Mouse (Mus musculus): Measurements from ENCODE around the gene Lmf1. TPM values are rescaled to one million over a fixed set of nuclear protein-coding genes. Genes with fewer than 3 reads are reported as not detected.
A peak's percentile ranks its signal among the peaks of the same experiment; 100 is the strongest.

Lmf1 gene
- total RNA-seq, 2 experiments from 2014 or later, result 22.0 to 25.4 TPM

DNA sequence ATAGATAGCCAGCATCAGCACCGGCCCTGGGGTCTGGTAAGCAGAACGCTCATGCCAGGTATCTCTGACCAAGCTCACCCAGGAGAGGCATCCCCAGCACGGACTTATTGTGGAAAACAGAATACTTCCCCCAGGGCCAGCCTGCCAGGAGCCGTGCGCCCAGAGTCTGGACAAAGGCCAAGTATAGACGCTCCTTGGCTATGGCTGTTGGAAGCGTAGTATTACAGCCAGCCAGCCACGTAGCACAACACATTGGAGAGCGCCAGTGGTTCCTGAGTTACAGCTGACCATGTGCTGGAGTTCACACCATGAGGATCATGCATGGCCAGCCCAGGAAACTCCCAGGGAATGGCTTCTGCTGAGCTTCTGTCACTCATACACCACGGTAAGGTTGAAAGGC, 55.2 kb downstream of the Lmf1 start:
- no peak overlapping the region; the same call in 1 of the 2 replicates for H3K27ac ChIP-seq
- no peak overlapping the region for H3K4me3 ChIP-seq
- intact Hi-C loops (cut with DNase I), result loop anchor here (2.0 kb wide), 1 partner anchor 15 kb away; no protein-coding TSS in a partner anchor
- DNase-seq (ENCODE audit: extremely low spot score in 1 of 2, low spot score in 2 of 2), result no peak
- no peak for TF ChIP-seq CTCF (IDR thresholded peaks at IDR 0.05)

DNA sequence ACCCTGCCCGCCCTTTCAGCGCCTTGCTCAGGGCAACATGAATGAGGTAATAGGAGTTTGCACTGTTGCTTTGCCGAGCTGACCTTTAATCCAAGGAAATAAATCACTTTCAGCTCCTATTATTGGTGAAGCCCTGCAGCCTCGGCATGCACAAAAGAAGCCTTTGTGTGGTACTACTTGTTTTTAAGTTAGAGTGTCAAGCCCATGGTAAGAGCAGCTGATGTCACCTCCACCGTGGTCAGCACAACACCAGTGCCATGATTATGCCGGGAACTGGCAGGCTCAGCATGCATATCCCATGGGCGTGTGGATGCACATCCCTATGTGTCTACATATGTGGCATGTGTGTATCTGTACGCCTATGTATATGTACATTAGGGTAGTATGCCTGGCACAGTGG, 56.5 kb downstream of the Lmf1 start:
- TF ChIP-seq CTCF (IDR thresholded peaks at IDR 0.05), result no peak
- H3K27ac ChIP-seq, result peak overlapping the region; percentile 86
- DNase-seq (ENCODE audit: extremely low spot score in 1 of 2, low spot score in 2 of 2), result no peak
- H3K4me3 ChIP-seq, result no peak overlapping the region
- intact Hi-C loops (cut with DNase I), result loop anchor here (1.0 to 2.0 kb wide), 2 partner anchors 17 to 79 kb away; no protein-coding TSS in a partner anchor

DNA sequence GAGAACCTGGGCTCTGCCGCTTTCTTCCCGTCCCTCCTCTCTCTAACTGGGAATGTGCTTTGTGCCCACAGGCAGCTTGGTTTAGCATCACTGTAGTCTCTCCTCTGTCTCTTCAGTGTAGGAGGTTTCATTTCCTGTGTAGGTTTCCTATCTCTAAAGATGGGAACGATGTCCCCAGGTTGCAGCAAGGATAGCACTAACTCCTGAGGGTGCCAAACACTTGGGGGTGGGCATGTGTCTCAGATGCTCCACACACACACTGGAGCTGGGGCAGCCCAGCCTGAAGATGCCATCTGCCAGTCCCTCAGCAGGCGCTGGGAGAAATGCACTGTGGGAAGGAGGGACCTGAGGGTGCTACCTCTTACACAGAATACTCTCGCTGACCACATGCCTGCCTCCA, 56.9 kb downstream of the Lmf1 start:
- intact Hi-C loops (cut with DNase I), result loop anchor here (1.0 to 2.0 kb wide), 2 partner anchors 17 to 80 kb away; no protein-coding TSS in a partner anchor
- H3K27ac ChIP-seq, result peak overlapping the region; percentile 86
- H3K4me3 ChIP-seq, result no peak overlapping the region
- DNase-seq (ENCODE audit: extremely low spot score in 1 of 2, low spot score in 2 of 2), result peak; percentile 53 to 74
- no peak for TF ChIP-seq CTCF (IDR thresholded peaks at IDR 0.05)

DNA sequence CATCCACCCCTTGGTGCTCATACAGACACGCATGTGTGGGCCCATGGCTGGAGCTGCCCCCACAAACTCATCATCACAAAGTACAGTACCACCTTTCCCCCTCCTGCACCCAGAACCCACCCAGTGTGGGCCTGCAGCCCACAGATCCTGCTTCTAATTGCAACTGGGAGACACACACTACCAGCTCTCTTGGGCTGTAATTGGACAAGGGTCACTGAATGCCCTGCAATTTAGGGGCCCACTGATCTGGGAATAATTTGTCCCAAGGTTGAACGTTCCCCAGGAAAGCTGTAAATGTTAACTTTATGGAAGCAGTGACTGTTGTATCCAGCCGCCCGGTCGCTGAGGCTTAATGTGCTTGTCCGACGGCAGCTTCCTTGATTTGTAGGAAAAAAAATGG, 59.1 kb downstream of the Lmf1 start:
- intact Hi-C loops (cut with DNase I), result no loop called here
- TF ChIP-seq CTCF (IDR thresholded peaks at IDR 0.05), result no peak

DNA sequence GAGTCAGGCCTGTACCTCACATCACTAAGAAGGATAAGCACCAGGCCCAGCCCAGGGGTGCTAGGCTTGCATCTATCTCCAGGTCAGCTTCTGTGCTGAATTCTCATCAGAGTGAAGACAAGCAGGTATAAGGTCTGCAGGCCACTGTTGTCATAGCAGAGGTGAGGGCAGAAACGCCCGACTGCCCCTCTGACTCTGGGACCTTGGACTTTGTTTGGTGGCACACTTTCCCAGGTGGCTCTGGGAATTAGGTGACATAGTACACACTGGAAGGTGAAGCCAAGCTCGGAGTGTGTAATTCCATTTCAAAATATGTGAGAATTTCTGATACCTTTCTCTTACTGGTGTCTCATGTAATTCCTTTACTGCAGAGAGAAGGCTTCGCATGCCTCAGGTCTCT, 59.6 kb downstream of the Lmf1 start:
- intact Hi-C loops (cut with DNase I), result no loop called here
- H3K27ac ChIP-seq, result no peak overlapping the region
- no peak for TF ChIP-seq CTCF (IDR thresholded peaks at IDR 0.05)

More for the DNA sequence above, 59.1 kb downstream of the Lmf1 start:
- H3K27ac ChIP-seq, result no peak overlapping the region
- no peak for DNase-seq (ENCODE audit: extremely low spot score in 1 of 2, low spot score in 2 of 2)
- no peak overlapping the region for H3K4me3 ChIP-seq

DNA sequence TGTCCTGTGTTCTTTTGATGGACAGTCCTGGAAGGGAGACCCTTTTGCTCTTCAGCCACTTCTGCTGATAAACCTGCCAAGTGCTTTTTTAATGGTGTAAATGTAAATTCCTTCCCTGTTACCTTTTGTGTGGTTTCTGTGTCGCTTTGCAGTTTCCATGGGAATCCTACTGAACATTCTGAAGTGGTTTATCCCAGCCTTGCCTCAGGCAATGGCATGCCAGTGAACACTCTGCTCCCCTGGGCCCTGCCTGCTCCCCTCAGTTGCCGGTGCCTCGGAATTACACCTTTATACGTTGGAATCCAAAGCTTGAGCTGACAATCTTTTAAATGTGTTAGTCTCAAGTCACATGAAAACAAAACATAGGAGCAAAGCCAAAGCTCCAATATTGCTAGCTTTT, 62.1 kb downstream of the Lmf1 start:
- intact Hi-C loops (cut with DNase I), result no loop called here
- Histone ChIP-seq H3K27ac (peak overlapping the region; percentile 58; the same call in 1 of the 2 replicates), H3K4me3 (no peak overlapping the region)
- no peak for TF ChIP-seq CTCF (IDR thresholded peaks at IDR 0.05)
- DNase-seq (ENCODE audit: extremely low spot score in 1 of 2, low spot score in 2 of 2), result no peak

More for the DNA sequence above, 59.6 kb downstream of the Lmf1 start:
- no peak for DNase-seq (ENCODE audit: extremely low spot score in 1 of 2, low spot score in 2 of 2)
- H3K4me3 ChIP-seq, result no peak overlapping the region

DNA sequence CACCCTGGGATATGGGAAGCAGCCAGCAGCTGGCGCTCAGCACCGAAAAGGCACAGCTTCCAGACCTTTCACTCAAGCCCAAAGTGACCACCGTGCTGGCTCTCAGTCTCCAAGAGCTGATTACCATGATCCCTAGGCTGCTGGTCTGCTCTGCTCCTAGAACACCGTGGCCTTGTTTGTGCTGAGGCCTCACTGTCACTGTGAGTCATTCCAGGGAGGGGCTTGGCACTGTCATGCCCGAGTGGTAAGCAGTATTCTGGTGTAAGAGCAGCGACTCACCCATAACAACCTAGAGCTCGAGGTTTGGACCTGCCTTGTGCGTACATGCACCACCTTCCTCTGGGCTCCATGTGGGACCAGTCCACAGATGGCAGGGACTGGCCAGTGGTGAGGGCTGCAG, 63.1 kb downstream of the Lmf1 start:
- Histone ChIP-seq H3K27ac (peak overlapping the region; percentile 58; the same call in 1 of the 2 replicates), H3K4me3 (no peak overlapping the region)
- DNase-seq (ENCODE audit: extremely low spot score in 1 of 2, low spot score in 2 of 2), result no peak
- TF ChIP-seq CTCF (IDR thresholded peaks at IDR 0.05), result no peak
- intact Hi-C loops (cut with DNase I), result no loop called here

DNA sequence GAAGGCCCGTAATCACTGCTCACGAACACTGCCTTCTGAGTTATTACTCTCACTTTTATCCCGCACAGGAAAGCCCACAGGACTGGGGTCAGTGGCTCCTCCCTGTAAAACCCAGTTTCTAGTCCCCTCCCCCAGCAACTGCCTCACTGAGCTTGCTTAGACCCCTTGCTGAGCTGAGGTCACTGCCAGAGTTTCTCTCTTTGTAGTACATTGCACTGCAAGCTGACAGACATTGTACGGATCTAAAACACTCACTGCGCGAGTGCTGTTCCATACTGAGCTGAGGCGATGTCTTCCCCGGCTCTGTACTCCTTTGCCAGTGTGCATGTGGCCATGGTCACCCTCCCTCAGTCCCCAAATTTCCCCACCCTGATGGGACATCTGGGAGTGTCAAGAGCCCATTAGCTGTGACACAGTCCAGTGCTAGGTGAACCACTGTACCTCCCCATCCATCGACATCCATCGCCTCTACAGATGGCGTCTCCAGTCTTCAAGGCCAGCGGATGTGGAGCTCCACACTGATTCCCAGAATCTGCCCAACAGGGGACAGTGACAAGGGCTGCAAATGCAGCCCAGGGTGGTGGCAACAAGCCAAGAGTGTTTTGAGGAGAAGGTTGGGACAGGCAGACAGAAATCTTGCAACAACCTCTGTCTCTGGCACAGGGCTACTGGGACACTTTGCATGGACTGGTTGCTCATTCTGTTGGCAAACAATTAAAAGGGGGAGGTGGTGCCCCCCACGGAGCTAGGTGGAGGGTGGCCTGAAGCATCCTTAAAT, 64.8 kb downstream of the Lmf1 start:
- H3K4me3 ChIP-seq, result no peak overlapping the region
- TF ChIP-seq CTCF (IDR thresholded peaks at IDR 0.05), result no peak
- no peak overlapping the region for H3K27ac ChIP-seq
- intact Hi-C loops (cut with DNase I), result no loop called here
- no peak for DNase-seq (ENCODE audit: extremely low spot score in 1 of 2, low spot score in 2 of 2)

DNA sequence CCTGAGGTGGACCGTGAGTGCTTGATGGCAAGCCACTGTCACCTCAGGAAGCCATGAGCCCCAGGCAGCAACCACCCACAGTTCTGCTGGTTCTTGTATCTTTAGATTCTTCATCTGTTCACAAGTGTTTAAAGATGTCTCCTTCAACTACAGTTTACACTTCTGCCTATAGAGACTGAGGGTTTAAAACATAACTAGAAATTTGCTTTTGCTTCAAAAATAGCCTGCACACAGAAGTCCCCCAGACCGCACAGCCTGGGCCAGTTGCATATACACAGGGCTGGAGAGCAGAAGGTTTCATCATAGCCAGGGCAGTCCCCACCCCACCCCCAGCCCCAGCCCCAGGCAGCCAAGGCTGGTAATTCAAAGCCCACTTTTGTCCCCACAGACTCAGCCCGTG, 65.9 kb downstream of the Lmf1 start:
- H3K27ac ChIP-seq, result peak overlapping the region; percentile 56; the same call in 1 of the 2 replicates
- H3K4me3 ChIP-seq, result no peak overlapping the region
- no peak for DNase-seq (ENCODE audit: extremely low spot score in 1 of 2, low spot score in 2 of 2)
- intact Hi-C loops (cut with DNase I), result no loop called here
- no peak for TF ChIP-seq CTCF (IDR thresholded peaks at IDR 0.05)

DNA sequence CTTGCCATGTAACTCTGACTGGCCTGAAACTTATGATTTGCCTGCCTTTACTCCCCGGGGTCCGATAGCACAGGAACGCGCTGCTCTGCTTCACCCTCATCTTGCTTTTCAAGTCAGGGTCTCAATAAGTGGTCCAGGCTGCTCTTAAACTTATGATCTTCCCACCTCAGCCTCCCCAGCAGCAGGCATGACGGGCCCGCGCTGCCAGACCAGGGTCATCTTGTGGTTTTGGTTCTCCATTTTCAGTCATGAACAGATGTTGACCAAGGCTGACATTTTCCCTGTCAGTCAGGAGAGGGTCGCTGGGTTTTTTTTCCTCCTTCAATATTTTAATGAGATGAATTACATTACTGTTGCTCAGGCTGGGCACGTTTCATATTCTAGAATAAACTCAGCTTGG, 66.8 kb downstream of the Lmf1 start:
- Histone ChIP-seq H3K27ac (no peak overlapping the region; the same call in 1 of the 2 replicates), H3K4me3 (no peak overlapping the region)
- no peak for DNase-seq (ENCODE audit: extremely low spot score in 1 of 2, low spot score in 2 of 2)
- intact Hi-C loops (cut with DNase I), result no loop called here
- no peak for TF ChIP-seq CTCF (IDR thresholded peaks at IDR 0.05)

DNA sequence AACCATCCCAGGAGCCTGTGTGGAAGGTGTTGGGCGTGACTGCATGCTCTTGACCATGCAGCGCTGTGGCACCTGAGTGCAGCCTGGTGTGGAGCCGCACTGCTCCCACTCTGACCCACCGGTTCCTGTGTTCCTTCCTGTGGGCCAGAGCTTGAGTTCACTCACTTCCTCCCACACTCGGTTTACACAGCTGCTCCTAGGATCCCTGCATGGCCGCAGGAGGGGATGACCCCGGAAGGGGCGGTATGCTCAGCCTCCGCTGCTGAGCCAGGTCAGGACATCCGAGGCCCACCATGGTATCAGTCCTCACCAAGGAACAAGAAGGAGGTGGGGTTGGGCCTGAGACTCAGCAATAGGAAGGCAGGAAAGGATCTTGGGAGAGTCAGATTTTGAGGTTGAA, 69.0 kb downstream of the Lmf1 start:
- intact Hi-C loops (cut with DNase I), result no loop called here
- Histone ChIP-seq H3K27ac (peak overlapping the region; percentile 2; the same call in 1 of the 2 replicates), H3K4me3 (no peak overlapping the region)
- TF ChIP-seq CTCF (IDR thresholded peaks at IDR 0.05), result no peak
- no peak for DNase-seq (ENCODE audit: extremely low spot score in 1 of 2, low spot score in 2 of 2)

DNA sequence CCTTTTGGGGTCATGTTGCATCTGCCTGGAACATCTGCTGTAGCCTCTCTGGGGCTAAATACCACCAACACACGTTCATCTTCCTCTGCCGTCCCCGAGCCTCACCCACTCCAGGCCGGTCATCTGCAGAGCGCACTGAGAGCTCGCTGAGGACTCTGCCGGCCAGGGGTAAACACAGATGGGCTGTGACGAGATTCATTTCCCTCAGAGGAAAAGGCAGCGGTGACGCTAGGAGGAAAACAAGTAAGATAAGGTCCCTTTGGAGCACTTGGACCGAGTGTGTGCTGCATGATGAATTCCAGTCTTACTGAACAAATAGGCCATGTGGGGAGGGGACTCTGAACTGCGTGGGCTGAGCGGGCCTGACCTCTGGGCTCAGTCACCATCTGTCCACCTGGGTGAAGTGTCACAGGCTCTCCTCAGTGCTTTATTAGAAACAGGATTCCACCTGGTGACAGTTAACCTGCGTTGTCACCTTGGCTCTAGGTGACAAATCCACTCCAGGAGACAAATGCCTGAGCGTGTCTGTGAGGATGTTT, 69.9 kb downstream of the Lmf1 start:
- Histone ChIP-seq H3K27ac (no peak overlapping the region), H3K4me3 (no peak overlapping the region)
- intact Hi-C loops (cut with DNase I), result no loop called here
- TF ChIP-seq CTCF (IDR thresholded peaks at IDR 0.05), result no peak
- no peak for DNase-seq (ENCODE audit: extremely low spot score in 1 of 2, low spot score in 2 of 2)

All from left cerebral cortex, adult 2 months (tissue).